Mouse (Mus musculus) bone marrow macrophage, adult 2 months (primary cell): ENCODE results near the gene Epo. TPM values are rescaled to one million over a fixed set of nuclear protein-coding genes. Genes with fewer than 3 reads are reported as not detected.

ENCODE experiments used
- H3K27ac ChIP-seq: 2 replicates; pipeline ENCODE4 v1.5.1; 2012; ENCODE audit warnings: low read depth, low read length; ENCODE audit not compliant: insufficient read depth
- H3K4me1 ChIP-seq: 2 replicates; pipeline ENCODE4 v1.6.1; 2012; ENCODE audit warnings: low read length; ENCODE audit not compliant: control insufficient read depth, insufficient read depth
- H3K4me3 ChIP-seq: 2 replicates; pipeline ENCODE4 v1.5.1; 2012; ENCODE audit warnings: mild to moderate bottlenecking, low read length, moderate library complexity; ENCODE audit not compliant: insufficient read depth
- CTCF ChIP-seq: IDR thresholded peaks from 2 replicates; pipeline ENCODE4 v1.5.1; 2012; ENCODE audit warnings: low read depth, mild to moderate bottlenecking, low read length, moderate library complexity
- POLR2A ChIP-seq: IDR thresholded peaks from 2 replicates; pipeline ENCODE4 v1.6.1; 2012; ENCODE audit warnings: mild to moderate bottlenecking, low read depth, low read length, borderline replicate concordance
- polyA plus RNA-seq: library from polyadenylated mRNA; stranded (reverse); fragments of >200 nt; gene quantifications from 2 replicates; pipeline ENCODE4 v1.2.4, GENCODE M21; 2012; ENCODE audit not compliant: missing spikeins, insufficient read depth, insufficient read length

Gene Epo
- polyA plus RNA-seq, 1 experiment, result not detected

DNA sequence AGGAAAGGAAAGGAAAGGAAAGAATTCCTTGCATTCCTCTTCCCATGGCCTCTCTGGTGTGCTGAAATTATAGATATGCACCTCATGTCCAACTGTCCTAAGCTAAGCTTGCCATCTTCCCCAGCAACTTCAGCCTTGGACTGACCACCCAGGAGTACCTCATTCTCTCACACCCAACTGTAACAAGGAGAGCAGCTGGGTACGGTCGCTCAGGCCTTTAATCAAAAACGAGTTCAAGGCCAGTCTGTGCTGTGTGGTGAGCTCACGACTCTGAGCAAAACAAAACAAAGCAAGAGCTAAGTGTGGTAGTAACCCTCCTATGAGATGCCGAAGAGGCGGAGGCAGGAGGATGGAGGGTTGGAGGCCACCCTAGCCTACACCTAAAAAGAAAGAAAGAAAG is 7.9 kb upstream of the Epo start:
- Histone ChIP-seq H3K4me3 (no peak overlapping the region), H3K27ac (no peak overlapping the region), H3K4me1 (peaks cover 14% of the 10 kb centered on the region)
- TF ChIP-seq CTCF (no peak), POLR2A (no peak)

DNA sequence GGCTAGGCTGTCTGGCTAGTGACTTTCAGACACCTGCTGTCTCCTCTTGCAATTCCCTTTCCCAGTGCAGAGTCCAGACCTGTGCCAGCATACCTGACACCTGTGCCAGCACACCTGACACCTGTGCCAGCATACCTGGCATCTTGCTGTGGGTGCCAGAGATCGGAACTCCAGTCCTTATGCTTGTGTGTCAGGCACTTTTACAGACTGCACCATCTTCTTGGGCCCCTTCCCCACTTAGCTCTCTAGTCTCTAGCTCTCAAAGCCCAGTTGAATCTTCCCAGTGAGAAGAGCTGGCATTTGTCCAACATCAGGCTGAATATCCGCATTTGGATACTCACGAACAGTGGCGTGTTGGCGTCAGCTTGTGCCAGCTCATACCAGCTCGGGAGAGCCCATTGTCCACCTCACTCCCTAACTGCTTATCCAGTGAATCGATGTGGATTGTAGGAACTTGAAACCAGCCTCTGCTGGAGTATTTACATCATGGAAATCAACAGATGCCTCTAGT is 6.3 kb upstream of the Epo start:
- H3K4me3 ChIP-seq, result no peak overlapping the region
- peaks cover 28% of the 10 kb centered on the region for H3K4me1 ChIP-seq
- no peak overlapping the region for H3K27ac ChIP-seq
- no peak for TF ChIP-seq POLR2A
- TF ChIP-seq CTCF, result no peak

DNA sequence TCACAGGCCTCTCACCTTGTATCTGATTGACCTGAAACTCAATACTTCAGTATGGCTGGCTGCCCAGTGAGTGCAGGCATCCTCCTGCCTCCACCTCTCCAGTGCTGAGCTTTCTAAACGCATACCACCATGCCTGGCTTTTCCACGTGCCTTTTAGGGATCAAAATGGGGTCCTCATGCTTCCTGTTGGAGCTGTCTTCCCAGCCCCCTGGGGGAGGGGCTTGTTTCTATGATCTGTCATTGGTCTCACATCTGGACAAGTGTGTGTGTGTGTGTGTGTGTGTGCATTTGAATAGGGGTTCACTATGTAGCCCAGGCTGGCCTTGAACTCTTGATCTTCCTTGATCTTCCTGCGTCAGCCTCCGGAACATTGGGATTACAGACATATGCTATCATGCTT is 4.4 kb upstream of the Epo start:
- no peak for TF ChIP-seq POLR2A
- no peak for TF ChIP-seq CTCF
- Histone ChIP-seq H3K4me3 (no peak overlapping the region), H3K27ac (no peak overlapping the region), H3K4me1 (peaks cover 34% of the 10 kb centered on the region)

DNA sequence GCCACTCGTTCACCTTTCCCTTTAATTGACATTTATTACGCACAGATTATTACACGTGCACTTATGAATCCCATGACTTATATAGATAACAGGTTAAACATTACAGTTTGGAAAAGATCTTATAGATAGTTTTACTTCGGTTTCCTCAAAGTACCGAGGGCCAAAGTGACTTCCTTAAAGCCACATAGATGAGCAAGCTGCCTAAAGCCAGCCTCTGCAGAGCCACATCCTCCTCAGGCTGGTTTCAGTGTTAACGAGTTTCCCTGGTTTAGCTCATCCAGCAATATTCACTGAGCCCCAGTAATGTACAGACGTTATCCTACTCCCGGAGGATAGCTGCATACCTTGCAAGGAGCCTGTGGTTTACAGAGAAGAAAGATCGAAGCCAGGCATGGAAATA is 2.3 kb upstream of the Epo start:
- peaks cover 33% of the 10 kb centered on the region for H3K4me1 ChIP-seq
- TF ChIP-seq POLR2A (no peak), CTCF (no peak)
- H3K27ac ChIP-seq, result peak overlapping the region; percentile 43
- H3K4me3 ChIP-seq, result no peak overlapping the region

DNA sequence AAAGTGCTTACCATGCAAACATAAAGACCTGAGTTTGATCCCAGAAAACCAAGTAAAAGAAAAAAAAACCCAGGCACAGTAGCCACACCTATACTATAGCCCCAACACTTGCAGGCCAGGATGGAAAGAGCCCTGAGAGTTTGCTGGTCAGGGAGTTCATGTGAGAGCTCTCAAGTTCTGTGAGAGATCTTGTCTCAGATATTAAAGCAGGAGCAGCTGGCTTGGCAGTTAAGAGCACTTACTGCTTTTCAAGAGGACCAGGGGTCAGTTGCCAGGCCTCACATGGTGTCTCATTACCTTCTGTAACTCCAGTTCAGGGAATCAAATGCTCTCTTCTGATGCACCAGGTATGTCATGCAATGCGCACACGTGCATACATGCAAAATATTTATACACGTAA is 1.7 kb upstream of the Epo start:
- peak overlapping the region; percentile 43; the same call in 1 of the 2 replicates for H3K27ac ChIP-seq
- TF ChIP-seq POLR2A, result no peak
- no peak for TF ChIP-seq CTCF

DNA sequence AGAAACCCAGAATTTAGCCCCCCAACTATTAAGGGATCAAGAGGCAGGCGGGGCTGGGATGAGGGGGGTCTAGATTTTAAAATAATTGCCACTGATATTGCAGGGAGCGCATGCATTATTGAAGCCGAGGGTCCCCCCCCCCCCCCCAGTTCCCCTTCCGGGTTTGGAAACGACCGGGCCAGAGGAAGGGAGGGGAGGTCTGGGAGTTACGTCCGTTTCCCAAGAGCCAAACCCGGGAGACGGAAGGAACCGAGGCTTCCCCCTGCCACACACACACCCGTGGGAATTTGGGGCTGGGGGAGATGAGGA is 280 bp downstream of the Epo start:
- peaks cover 33% of the 10 kb centered on the region for H3K4me1 ChIP-seq
- peak overlapping the region; percentile 86 for H3K4me3 ChIP-seq

More for the DNA sequence above, 1.7 kb upstream of the Epo start:
- Histone ChIP-seq H3K4me1 (peaks cover 36% of the 10 kb centered on the region), H3K4me3 (no peak overlapping the region)

DNA sequence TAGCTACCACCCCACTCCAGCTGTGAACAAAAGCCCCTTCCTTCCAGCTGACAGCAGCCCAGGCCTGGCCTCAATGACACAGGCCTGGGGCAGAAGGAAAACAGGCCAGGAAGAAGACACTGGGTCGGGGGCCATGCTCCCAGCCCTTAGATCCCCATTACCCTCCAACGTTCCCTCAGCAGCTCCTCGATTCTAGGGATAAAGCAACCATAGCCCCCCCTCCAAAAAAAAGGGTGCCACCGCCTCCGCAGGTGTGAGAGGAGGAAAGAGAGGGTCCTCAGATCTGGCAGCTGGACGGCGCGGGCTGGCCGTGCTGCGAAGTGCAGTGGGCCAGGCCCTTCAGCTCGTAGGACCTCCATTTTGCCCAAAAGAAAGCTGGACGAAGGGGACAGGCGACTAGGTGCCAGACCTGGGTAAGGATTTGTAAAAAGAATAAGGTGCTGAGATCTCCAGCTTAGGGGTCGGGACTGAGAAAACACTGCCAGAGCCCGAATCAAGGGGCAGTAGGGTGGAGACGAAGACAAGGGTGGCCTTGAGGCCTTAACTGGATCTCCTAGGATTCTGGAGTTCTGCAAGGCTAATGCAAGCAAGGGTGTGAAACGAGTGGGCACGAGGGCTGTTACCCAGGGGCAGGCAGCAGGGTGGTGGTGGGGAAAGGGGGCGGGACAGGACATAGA is 773 bp downstream of the Epo start:
- TF ChIP-seq CTCF, result 0 out of 2 replicates have a peak, but pooled peaks have one; percentile 15
- TF ChIP-seq POLR2A, result no peak
- peak overlapping the region; percentile 94 for H3K27ac ChIP-seq
- peak overlapping the region; percentile 86 for H3K4me3 ChIP-seq
- peaks cover 29% of the 10 kb centered on the region for H3K4me1 ChIP-seq

More for the DNA sequence above, 280 bp downstream of the Epo start:
- TF ChIP-seq CTCF (no peak), POLR2A (no peak)
- H3K27ac ChIP-seq, result peak overlapping the region; percentile 94

DNA sequence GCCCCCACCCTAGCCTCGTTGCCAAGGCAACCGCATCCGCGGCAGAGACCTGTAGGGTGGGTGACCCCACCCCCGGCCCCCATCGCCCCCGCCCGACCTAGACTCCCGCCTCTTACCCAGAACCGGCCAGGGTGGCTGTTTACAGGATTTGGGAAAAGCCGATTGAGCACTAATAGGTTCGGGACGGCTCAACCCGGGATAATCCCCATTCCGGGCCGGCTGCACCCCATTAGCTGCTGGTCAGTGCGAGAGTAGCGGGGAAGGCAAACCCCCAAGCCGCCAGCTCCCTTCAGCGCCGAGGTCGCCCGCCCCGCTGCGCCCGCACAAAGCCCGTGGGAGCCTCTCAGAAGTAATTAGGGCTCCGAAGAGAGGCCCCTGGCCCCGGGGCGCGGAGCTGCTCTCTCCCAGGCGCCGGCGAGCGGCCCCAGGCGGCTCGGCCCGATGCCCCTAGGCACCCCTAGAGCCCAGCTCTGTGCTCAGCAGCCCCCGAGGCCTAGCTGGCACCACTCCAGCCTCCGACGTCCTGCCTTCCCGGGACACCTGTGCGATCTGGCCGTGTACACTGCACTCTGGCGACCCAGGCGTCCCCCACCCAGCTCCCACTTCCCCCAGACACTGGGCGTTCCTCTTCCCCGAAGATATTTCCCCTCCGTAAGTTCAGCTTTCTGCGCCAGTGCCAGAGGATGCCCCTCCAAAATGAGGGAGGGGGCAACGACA is 1.5 kb downstream of the Epo start:
- H3K4me1 ChIP-seq, result peaks cover 29% of the 10 kb centered on the region
- no peak for TF ChIP-seq POLR2A
- no peak for TF ChIP-seq CTCF

DNA sequence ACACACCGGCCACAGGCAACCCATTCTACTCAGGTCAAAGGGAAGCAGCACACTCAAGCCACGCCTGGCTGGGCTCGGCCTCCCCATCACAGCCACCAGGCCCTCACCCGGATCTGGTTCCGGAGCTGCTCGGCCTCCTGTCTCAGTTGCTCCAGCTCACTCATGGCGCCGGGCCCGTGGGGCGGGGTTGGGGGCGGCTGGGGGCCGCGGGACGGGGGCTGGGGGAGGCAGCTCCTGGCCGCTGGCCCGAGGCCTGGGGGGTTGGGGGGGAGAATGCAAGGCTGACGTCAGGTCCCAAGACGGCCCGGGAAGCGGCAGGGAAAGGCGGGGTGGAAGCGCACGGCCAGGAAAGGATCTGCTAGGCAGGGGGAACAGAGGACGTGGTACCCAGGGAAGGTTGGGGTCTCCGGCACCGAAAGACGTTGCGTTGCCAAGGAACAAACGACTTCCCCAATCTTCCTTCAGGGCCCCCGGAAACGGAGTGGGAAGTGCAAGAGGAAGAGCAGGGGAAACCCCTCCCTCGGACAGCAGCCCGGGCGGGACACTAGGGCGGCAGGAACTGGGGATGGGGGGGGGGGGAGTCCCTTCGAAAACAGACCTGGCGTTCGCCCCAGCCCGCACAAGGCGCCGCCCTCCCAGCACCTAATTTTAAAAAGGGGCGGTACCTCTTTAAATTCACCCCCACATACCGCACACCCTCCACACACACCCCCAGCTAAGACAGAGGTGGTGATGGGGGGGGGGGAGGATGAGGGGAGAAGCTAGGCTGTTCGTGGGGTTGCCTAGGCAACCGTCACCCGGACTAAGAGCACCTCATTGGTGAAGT is 2.2 kb downstream of the Epo start:
- peak overlapping the region; percentile 94 for H3K27ac ChIP-seq

More for the DNA sequence above, 1.5 kb downstream of the Epo start:
- peak overlapping the region; percentile 94 for H3K27ac ChIP-seq
- peak overlapping the region; percentile 86 for H3K4me3 ChIP-seq

DNA sequence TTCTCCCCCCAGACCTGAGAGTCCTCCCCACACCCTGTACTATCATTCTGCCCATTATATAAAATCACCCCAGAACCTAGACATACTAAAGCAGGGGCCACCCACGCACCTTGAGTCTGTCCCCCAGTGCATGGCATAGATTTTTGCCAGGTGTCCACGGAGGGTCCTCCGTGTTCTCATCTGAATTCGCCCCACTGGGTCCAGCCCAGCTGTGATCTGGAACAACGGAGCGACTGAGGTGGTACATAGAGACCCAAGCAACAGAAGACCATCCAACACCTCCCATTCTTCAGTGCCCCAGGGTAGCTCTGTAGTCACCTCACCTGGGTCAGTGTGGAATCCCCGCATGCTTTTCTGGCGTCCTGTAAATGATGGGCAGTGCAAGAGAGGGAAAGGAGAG is 3.0 kb downstream of the Epo start:
- Histone ChIP-seq H3K4me3 (peak overlapping the region; percentile 86), H3K4me1 (peaks cover 17% of the 10 kb centered on the region), H3K27ac (no peak overlapping the region)
- TF ChIP-seq CTCF (no peak), POLR2A (no peak)

More for the DNA sequence above, 2.2 kb downstream of the Epo start:
- TF ChIP-seq CTCF (no peak), POLR2A (no peak)
- H3K4me1 ChIP-seq, result peaks cover 22% of the 10 kb centered on the region
- H3K4me3 ChIP-seq, result peak overlapping the region; percentile 86
